Mouse (Mus musculus): Measurements from ENCODE around the gene Rngtt. TPM values are rescaled to one million over a fixed set of nuclear protein-coding genes. Genes with fewer than 3 reads are reported as not detected.

Gene Rngtt
- polyA plus RNA-seq, 1 experiment: not detected

DNA sequence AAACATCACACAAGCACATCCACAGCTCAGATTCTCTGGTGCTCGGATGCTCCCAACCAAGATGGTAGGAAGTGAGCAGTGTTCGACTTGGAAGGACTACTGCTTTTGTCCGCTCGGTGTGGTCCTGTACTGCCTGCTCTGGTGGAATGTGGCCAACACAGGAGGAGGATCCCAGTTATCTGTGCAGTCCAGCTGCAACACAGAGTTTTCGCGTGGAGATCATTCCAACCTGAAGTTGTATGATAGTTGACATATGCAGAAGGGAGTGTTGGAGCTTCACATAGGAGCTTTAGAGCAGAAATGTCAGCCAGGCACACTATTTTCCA is 33.6 kb downstream of the Rngtt start:
- Histone ChIP-seq H3K4me1 (ENCODE audit: control insufficient read depth, insufficient read depth, low read length) (no peaks in the 10 kb centered on the region), H3K27ac (ENCODE audit: insufficient read depth, low read depth, low read length) (no peak overlapping the region), H3K4me3 (ENCODE audit: insufficient read depth, low read depth, low read length) (no peak overlapping the region)
- 93% methylated on average over 6 of the region's 6 CpGs for WGBS
- TF ChIP-seq CTCF (IDR thresholded peaks at IDR 0.05; ENCODE audit: insufficient read depth, low read depth, low read length) (no peak), POLR2A (IDR thresholded peaks at IDR 0.05; ENCODE audit: insufficient read depth, low read depth, low read length) (no peak)

DNA sequence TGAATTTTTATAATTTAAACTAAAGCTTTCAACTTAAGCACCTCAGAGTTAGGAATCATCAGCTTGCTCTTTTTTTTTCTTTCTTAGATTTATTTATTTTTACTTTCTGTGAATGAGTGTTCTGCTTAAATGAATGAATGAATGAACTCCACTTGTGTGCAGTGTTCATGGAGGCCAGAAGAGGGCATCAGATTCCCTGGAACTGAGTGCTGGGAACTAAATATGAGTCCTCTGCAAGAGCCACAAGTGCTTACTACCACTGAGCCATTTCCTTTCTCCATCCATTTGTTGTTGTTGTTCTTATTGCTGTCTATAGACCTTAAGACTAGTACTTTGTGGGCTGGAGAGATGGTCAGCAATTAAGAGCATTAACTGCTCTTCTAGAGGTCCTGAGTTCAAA is 53.3 kb downstream of the Rngtt start:
- no peak overlapping the region for H3K27ac ChIP-seq (ENCODE audit: insufficient read depth, low read depth, low read length)
- TF ChIP-seq POLR2A (IDR thresholded peaks at IDR 0.05; ENCODE audit: insufficient read depth, low read depth, low read length): no peak
- TF ChIP-seq CTCF (IDR thresholded peaks at IDR 0.05; ENCODE audit: insufficient read depth, low read depth, low read length): no peak
- H3K4me3 ChIP-seq (ENCODE audit: insufficient read depth, low read depth, low read length): no peak overlapping the region

DNA sequence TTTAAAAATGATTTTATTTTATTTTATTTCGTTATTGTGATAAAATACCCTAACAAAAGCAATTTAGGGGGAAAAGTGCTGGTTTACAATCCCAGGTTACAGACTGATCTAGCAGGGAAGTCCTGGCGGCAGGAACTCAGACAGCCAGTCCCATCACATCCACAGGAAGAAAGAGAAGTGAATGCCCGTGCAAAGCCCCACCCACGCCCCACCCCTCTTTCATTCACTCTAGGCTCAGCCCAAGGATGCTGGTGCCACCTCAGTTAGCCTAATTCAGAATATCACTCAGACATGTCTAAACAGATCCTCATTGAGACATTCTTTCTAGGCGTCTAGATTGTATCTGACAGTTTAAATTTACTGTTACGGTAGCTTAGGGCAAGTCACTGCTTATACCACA is 64.8 kb downstream of the Rngtt start:
- TF ChIP-seq POLR2A (IDR thresholded peaks at IDR 0.05; ENCODE audit: insufficient read depth, low read depth, low read length): no peak
- no peak for TF ChIP-seq CTCF (IDR thresholded peaks at IDR 0.05; ENCODE audit: insufficient read depth, low read depth, low read length)
- H3K27ac ChIP-seq (ENCODE audit: insufficient read depth, low read depth, low read length): no peak overlapping the region
- 75% methylated on average over 6 of the region's 6 CpGs for WGBS
- no peaks in the 10 kb centered on the region for H3K4me1 ChIP-seq (ENCODE audit: control insufficient read depth, insufficient read depth, low read length)
- H3K4me3 ChIP-seq (ENCODE audit: insufficient read depth, low read depth, low read length): no peak overlapping the region

More for the DNA sequence above, 53.3 kb downstream of the Rngtt start:
- H3K4me1 ChIP-seq (ENCODE audit: control insufficient read depth, insufficient read depth, low read length): no peaks in the 10 kb centered on the region

DNA sequence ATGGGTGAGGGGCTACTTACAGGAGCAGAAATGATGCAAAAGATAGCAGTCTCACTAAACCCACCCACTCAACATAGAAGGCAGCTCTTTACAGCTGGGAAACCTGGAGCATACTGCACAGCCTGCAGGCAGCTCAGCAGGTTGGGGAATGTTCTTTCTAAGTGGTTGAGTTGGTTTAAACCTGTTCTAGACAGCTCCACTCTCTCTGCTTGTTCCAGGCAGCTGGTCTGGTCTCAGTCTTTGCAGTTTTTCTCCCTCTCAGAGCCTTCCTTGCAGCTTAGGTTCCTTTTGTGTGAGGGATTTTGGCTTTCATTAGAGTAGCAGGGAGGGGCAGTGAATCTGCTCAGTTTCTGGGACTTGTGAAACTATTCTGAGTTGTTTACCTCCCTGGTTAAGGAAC is 67.5 kb downstream of the Rngtt start:
- TF ChIP-seq CTCF (IDR thresholded peaks at IDR 0.05; ENCODE audit: insufficient read depth, low read depth, low read length) (no peak), POLR2A (IDR thresholded peaks at IDR 0.05; ENCODE audit: insufficient read depth, low read depth, low read length) (no peak)
- H3K27ac ChIP-seq (ENCODE audit: insufficient read depth, low read depth, low read length): no peak overlapping the region
- no peaks in the 10 kb centered on the region for H3K4me1 ChIP-seq (ENCODE audit: control insufficient read depth, insufficient read depth, low read length)
- no peak overlapping the region for H3K4me3 ChIP-seq (ENCODE audit: insufficient read depth, low read depth, low read length)

DNA sequence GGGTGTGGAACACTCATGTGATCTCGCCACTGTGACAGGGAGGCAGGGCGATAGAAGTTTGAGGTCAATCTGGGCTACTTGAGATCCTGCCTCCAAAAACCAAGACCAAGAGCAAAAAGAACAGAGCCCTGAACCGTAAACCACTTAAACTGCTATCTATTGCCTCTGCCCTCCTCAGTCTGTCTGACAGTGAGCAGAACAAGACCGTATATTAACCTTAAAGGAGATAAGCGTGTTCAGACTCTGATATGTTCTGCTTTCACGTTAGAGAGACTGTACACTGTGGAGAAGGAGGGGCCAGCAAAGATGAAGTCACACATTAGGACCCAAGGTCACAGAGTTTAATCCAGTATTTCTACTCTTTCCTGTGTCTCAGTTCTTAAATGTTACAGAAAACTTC is 68.8 kb downstream of the Rngtt start:
- WGBS: 87% methylated on average over 6 of the region's 6 CpGs
- TF ChIP-seq CTCF (IDR thresholded peaks at IDR 0.05; ENCODE audit: insufficient read depth, low read depth, low read length) (no peak), POLR2A (IDR thresholded peaks at IDR 0.05; ENCODE audit: insufficient read depth, low read depth, low read length) (no peak)
- H3K4me1 ChIP-seq (ENCODE audit: control insufficient read depth, insufficient read depth, low read length): no peaks in the 10 kb centered on the region
- no peak overlapping the region for H3K4me3 ChIP-seq (ENCODE audit: insufficient read depth, low read depth, low read length)
- H3K27ac ChIP-seq (ENCODE audit: insufficient read depth, low read depth, low read length): no peak overlapping the region

DNA sequence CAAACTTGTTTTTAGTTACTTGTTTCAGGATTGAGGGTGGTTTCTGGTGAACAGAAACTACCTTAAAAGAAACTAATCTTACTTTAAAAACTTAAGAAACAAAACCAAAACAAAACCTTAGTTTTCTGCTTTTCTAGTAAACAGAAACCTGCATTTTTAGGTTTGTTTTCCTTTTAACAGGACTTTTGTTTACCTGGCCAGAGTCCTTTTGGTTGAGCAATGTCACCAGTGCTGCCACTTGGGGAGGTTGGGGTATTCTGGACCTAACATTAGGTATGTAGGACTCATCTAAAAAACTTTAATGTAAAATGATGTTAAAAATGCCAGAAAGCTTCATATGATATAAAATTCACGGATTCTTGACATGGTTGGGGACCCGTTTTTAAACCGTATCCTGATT is 78.8 kb downstream of the Rngtt start:
- Histone ChIP-seq H3K4me3 (ENCODE audit: insufficient read depth, low read depth, low read length) (no peak overlapping the region), H3K4me1 (ENCODE audit: control insufficient read depth, insufficient read depth, low read length) (no peaks in the 10 kb centered on the region), H3K27ac (ENCODE audit: insufficient read depth, low read depth, low read length) (no peak overlapping the region)
- no peak for TF ChIP-seq POLR2A (IDR thresholded peaks at IDR 0.05; ENCODE audit: insufficient read depth, low read depth, low read length)
- no peak for TF ChIP-seq CTCF (IDR thresholded peaks at IDR 0.05; ENCODE audit: insufficient read depth, low read depth, low read length)
- WGBS: 97% methylated on average over 3 of the region's 3 CpGs

DNA sequence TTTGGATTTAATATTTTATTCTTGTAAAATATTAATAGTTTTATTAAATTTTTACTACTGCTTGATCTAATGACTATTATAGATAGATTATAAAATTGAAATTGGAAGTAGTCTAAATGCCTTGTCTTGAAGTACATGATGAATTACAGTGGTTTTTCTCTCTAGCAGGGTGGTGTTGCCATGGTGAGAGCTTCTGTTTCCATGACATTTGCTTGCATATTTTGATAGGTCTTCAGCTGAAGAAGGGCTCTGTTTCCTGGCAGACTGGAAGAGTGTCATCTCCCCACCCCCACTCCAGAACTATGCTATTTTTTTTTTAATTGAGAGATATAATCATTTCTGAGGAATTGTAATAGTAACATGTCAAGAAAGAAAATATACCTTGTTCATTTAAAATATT is 80.5 kb downstream of the Rngtt start:
- H3K4me1 ChIP-seq (ENCODE audit: control insufficient read depth, insufficient read depth, low read length): no peaks in the 10 kb centered on the region
- TF ChIP-seq POLR2A (IDR thresholded peaks at IDR 0.05; ENCODE audit: insufficient read depth, low read depth, low read length) (no peak), CTCF (IDR thresholded peaks at IDR 0.05; ENCODE audit: insufficient read depth, low read depth, low read length) (no peak)
- no peak overlapping the region for H3K27ac ChIP-seq (ENCODE audit: insufficient read depth, low read depth, low read length)
- H3K4me3 ChIP-seq (ENCODE audit: insufficient read depth, low read depth, low read length): no peak overlapping the region

DNA sequence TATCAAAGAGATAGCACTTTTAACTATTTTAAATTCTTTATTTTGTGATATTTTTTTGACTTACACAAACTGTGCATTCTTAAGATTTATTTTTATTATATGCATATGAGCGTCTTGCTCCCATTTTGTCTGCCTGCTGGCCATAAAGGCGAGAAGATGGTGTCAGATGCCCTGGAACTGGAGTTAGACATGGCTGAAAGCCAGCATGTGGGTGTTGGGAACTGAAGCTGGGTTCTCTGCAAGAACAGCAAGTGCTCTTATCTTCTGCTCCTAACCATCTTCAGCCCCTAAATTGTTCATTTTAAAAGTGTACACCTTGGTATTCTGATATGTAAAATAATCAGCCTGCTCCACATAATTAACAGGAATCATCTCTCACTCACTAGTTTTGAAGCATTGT is 83.3 kb downstream of the Rngtt start:
- H3K27ac ChIP-seq (ENCODE audit: insufficient read depth, low read depth, low read length): no peak overlapping the region
- TF ChIP-seq POLR2A (IDR thresholded peaks at IDR 0.05; ENCODE audit: insufficient read depth, low read depth, low read length) (no peak), CTCF (IDR thresholded peaks at IDR 0.05; ENCODE audit: insufficient read depth, low read depth, low read length) (no peak)
- no peaks in the 10 kb centered on the region for H3K4me1 ChIP-seq (ENCODE audit: control insufficient read depth, insufficient read depth, low read length)
- H3K4me3 ChIP-seq (ENCODE audit: insufficient read depth, low read depth, low read length): no peak overlapping the region
- 78% methylated on average over 2 of the region's 2 CpGs for WGBS

DNA sequence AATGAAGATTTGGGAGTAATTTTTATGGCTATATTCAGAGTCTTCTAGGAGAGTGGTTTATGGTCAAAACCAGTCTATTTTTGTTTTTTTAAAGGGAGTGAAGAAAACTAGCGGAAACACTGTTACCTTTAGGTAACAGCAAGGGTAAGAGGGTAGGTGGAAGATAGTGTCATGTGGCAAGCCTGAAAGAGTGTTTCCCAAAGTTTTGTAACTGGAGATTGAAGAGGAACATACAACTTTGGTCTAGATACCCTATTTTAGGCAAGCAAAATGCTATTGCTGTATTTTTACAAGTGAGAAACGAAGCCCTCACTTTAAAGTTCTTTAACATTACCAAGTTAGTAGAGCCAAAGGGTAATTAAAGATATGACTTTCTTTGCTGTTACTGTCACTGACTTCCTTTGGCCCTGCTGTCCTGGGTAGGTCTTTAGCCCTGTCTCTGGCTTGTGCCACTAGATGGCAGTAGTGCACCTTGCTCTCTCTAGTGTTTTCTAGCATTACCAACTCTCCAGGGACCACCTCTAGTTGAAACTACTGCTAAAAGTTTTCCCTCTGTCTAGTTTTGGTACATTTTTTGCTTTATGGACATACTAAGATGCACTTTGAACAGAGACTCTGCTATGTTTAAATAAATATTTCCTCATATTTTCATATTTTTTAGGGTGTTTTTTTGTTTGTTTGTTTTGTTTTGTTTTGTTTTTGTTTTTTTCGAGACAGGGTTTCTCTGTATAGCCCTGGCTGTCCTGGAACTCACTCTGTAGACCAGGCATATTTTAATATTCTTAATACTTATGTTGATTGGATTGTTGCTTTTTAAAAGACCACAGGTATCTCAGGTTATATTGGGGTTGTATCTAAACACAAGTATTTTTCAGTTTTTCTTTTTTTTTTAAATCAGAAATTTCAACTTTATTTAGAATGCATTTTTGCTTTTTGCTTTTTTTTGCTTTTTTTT is 86.4 kb downstream of the Rngtt start:
- TF ChIP-seq POLR2A (IDR thresholded peaks at IDR 0.05; ENCODE audit: insufficient read depth, low read depth, low read length) (no peak), CTCF (IDR thresholded peaks at IDR 0.05; ENCODE audit: insufficient read depth, low read depth, low read length) (no peak)
- H3K4me3 ChIP-seq (ENCODE audit: insufficient read depth, low read depth, low read length): no peak overlapping the region
- WGBS: 54% methylated on average over 3 of the region's 3 CpGs
- H3K4me1 ChIP-seq (ENCODE audit: control insufficient read depth, insufficient read depth, low read length): no peaks in the 10 kb centered on the region
- no peak overlapping the region for H3K27ac ChIP-seq (ENCODE audit: insufficient read depth, low read depth, low read length)

All from olfactory bulb, adult 2 months (tissue).